Mouse (Mus musculus) cerebellum, adult 9-11 months (tissue): ENCODE measurements around the gene Ccdc85c.

Experiments
- DNase-seq: peaks from one replicate; pipeline ENCODE4 v3.0.0; 2022

Gene Ccdc85c

GRCm38 (mm10) chr12:108267653-108268052 is 7.6 kb downstream of the Ccdc85c start:
- peak; percentile 46 for DNase-seq

- peak; percentile 78 for DNase-seq
Measured at GRCm38 (mm10) chr12:108265831-108266619, 9.2 kb downstream of the Ccdc85c start.

DNA sequence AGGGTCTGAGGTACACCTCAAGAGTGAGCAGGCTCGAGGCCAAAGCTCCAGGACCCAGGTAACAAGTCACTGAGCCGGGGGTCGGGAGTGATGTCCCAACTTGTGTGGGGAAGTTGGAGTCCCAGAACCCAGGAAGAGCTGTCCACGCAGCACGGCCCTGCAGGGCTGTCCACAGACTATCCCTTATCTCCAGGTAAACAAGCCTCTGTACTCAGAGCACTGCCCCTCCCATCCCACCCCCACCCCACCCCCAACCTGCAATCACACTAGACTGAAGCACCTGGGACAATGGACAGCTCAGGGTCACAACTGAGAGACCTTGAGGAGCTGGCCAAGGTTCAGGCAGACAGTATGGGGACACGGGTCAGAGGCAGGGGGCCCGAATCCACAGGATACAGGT is 10.3 kb downstream of the Ccdc85c start:
- DNase-seq = no peak

GRCm38 (mm10) chr12:108260950-108261349 is 14.3 kb downstream of the Ccdc85c start:
- no peak for DNase-seq

GRCm38 (mm10) chr12:108259322-108260049 is 15.7 kb downstream of the Ccdc85c start:
- no peak for DNase-seq

DNA sequence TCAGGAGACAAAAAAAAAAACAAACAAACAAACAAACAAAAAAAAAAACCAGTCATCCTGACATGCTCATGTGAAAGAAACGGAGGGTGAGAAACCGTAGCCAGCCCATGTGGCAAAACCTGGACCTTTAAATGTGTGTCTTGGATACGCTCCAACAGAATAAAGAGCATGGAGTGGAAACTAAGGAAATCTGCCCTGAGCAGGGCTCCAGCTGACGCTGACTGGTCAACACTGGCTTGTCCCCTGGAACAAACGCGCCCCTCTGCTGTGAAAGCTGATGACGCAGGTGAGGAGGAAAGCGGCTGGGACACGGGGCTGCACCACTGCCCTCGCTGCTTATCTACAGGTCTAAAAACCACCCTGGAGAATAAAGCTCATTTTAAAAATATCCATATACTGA is 18.5 kb downstream of the Ccdc85c start:
- DNase-seq = no peak

- DNase-seq = no peak
Measured at GRCm38 (mm10) chr12:108255960-108256359, 19.3 kb downstream of the Ccdc85c start.

DNA sequence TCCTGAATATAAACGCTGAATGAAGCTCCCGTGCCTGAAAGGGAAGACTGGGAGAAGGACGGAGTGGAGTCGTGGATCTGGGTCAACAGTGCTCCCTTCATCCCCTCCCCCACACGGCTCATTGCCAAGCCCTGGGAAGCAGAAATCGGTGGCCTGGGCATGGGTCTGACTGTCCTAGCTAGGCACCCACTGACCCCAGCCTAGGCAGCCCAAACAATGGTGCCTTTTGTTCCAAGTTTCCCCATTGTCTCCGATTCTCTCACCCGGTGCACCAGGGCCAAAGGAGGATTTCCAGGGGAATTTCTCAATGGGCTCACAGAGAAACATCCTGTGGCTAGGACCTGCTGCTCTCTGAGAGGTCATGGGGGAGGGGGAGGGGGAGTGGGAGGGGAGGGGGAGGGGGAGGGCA is 19.7 kb downstream of the Ccdc85c start:
- DNase-seq = peak; percentile 80

DNA sequence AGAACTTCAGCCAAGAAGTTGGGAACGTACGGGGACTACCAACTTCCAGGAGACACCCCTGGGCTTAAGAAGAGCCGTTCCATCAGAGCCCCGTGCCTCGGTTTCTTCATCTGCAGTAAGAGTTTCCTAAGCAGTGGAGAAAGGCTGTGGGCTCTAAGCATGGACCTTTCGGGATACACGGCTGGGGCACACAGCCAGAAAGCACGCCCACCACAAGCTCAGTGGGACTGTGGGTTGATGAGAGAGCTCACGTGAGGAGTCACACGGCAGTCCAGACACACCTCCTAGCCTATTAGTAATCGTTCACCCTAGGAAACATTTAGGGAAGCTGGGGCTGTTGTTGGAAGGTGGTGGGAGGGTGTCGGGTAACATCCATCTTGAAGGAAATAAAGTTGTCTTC is 22.2 kb downstream of the Ccdc85c start:
- DNase-seq = no peak

GRCm38 (mm10) chr12:108251825-108252542 is 23.2 kb downstream of the Ccdc85c start:
- no peak for DNase-seq

DNA sequence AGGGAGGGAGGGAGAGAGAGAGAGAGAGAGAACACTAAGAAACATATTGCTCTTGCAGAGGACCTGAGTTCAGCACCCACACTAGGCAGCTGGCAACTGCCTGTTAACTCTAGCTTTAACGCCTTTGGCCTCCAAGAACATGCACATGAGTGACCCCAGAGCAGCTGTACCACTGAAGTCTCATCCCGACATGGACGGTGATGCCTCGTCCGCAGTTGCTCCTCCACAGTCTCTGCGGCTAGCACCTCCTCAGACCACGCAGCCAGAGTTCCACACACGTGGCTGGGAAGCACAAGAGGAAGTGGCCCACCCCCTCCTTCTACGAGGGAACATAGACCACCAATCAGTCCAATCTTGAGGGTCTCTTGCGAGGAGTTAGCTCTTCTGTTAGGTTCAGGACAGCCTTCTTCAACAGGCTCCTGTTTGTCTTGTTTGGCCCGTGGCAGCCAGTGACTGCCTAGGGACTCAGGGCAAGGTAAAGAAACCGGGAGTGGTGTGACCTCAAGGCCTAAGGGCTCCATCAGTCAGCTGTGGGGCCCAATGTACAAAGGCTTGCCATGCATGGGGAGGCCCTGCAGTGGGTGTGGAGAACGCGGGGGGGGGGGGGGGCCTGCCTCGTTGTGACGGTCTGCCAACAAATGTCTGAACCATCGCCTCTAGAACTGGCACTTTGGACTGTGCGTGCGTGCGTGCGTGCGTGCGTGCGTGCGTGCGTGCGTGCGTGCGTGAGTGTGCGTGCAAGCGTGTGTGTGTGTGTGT is 24.0 kb downstream of the Ccdc85c start:
- no peak for DNase-seq

GRCm38 (mm10) chr12:108249522-108249921 is 25.7 kb downstream of the Ccdc85c start:
- no peak for DNase-seq

- no peak for DNase-seq
Measured at GRCm38 (mm10) chr12:108249019-108249418, 26.2 kb downstream of the Ccdc85c start.

DNA sequence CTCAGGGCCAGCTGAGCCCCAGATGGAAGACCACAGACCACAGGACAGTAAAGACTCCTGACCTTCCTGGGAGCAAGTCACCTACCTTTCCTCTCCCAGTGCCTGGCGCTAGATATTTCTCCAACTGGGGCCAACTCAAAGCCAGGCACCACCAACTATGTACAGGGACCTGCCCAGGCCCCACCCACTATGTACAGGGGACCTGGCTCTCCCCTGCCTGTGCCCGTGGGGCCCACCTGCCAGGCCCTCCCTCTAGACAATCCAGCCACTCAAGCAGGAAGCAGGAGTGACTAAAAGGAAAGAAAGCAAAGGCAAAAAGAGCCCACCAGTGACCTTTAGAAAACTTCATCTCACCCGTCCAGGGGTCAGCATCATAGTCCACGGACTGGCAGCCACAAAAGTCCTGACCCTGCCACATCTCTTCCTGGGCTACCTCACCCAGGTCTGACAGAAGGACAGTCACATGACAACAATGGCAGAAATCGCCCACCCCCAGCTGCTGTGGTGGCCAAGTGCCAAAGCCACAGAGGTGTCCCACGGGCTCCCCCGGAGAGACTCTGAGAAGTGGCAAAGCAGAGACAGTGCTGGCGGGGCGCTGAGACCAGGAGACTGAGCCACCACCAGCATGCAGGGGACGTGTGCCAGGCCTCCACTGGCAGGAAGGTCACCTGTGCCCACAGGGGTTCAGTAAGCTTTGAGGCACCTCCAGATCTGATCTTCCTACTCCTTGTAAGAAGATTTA is 28.3 kb downstream of the Ccdc85c start:
- DNase-seq = peak; percentile 77

DNA sequence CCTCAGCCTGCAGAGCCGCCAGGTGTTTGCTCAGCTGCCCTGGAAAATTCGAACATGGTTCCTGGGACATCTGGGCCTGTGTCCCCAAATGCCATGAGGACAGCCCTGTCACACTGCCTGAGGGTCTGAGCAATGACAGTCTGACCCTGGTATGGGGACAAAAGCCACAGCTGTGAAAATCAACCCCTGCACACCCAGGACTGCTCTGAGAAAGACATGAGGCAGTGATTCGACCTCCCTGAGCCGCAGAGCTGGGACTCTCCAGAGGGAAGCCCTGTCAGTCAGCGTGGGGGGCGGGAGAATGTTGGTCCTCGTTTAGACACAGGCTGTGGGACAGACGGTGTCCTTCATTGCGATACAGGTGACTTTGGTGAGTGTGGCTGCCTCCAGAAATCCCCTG is 29.6 kb downstream of the Ccdc85c start:
- DNase-seq = no peak

DNA sequence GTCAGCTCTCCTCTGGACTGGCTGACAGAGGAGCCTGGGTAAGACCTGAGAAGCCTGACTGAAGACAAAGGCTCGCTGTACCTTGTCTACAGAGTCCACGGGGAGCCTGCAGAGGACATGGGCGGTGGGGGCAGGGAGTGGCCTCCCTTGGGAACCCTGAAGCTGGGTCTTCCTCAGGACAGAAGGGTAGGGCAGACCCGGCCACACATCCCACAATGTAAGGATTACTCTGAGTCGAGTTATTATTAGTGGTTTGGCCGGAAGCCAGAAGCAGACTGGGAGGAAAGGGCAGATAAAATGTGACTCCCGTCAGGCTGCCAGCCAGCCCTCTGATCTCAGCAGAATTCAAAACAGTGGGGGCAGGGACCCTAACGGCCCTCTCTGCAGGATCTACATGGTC is 30.4 kb downstream of the Ccdc85c start:
- peak; percentile 86 for DNase-seq

DNA sequence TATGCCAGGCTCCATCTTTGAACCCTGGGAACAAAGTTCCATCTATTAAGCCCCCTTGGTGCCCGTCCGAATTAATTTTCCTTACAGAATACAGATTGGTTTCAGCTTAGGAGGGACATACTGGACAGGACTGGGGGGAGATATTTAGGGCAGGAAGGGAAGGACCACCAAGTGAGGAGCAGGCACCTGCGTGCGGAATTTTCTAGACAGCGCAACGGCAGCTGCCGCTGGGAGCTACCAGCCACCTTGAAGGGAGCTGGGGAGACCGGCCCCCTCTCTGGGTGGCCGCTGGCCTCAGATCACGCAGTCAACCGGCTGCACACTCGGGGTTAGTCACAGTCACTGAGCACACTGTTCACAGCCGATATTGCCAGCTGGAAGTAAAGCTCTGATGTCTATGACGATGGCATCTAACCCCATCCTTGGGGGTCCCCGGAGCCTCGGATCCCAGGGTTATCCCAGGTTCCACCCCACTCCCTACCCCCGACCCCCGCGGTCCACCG is 32.9 kb downstream of the Ccdc85c start:
- no peak for DNase-seq

GRCm38 (mm10) chr12:108241626-108242025 is 33.6 kb downstream of the Ccdc85c start:
- DNase-seq = no peak

GRCm38 (mm10) chr12:108240953-108241588 is 34.2 kb downstream of the Ccdc85c start:
- DNase-seq = peak; percentile 86

- no peak for DNase-seq
Measured at GRCm38 (mm10) chr12:108240401-108240890, 34.8 kb downstream of the Ccdc85c start.

DNA sequence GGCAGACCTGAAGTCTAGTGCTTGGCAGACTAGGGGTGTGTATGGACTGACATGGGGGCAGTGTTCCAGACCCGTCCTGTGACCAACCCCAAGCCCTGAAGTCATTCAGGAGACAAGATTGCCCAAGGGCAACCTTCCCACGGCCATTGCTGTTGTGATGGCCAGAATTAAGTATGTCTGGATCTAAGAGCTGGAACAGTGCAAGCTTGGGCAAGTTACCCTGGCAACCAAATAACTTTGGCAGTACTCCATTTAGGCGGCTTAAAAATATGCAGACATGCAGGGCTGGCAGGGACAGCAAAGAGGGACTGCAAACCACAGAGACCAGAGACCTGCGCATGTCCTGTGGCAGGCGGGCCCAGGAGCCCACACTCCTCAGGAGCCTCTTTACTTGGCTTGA is 35.8 kb downstream of the Ccdc85c start:
- peak; percentile 89 for DNase-seq
